Mouse (Mus musculus) brain, embryonic 14.5 days (tissue): ENCODE results near the gene Macrod2. TPM values are rescaled to one million over a fixed set of nuclear protein-coding genes. Genes with fewer than 3 reads are reported as not detected.

Experiments
- DNase-seq: peaks from one replicate; pipeline ENCODE4 v3.0.0-alpha.2; 2011; ENCODE audit warnings: low read depth
- CTCF ChIP-seq: fragments of 200-500 bp; IDR thresholded peaks from 2 replicates; pipeline ENCODE4 v1.5.1; 2012; ENCODE audit warnings: inconsistent platforms, mild to moderate bottlenecking, moderate library complexity, borderline replicate concordance; ENCODE audit not compliant: insufficient read depth, insufficient read length; ENCODE audit errors: extremely low read depth
- POLR2A ChIP-seq: fragments of 200-500 bp; IDR thresholded peaks from 2 replicates; pipeline ENCODE4 v1.6.1; 2012; ENCODE audit warnings: mild to moderate bottlenecking, inconsistent platforms, borderline replicate concordance; ENCODE audit not compliant: poor library complexity, insufficient read depth, insufficient read length, severe bottlenecking; ENCODE audit errors: extremely low read depth
- polyA plus RNA-seq: library from polyadenylated mRNA; depleted of rRNA; stranded (reverse); fragments of >200 nt; gene quantifications from 2 replicates; pipeline ENCODE4 v1.2.3, GENCODE M21; 2012

Gene Macrod2
- polyA plus RNA-seq, 1 experiment: 24.1 TPM

GRCm38 (mm10) chr2:142267836-142268235 is 1872.7 kb downstream of the Macrod2 start:
- peak; percentile 53 for DNase-seq
- TF ChIP-seq CTCF (no peak), POLR2A (no peak)

GRCm38 (mm10) chr2:142286761-142287160 is 1891.7 kb downstream of the Macrod2 start:
- TF ChIP-seq POLR2A (no peak), CTCF (no peak)
- DNase-seq: no peak

GRCm38 (mm10) chr2:142294831-142295230 is 1899.7 kb downstream of the Macrod2 start:
- DNase-seq: peak; percentile 70

DNA sequence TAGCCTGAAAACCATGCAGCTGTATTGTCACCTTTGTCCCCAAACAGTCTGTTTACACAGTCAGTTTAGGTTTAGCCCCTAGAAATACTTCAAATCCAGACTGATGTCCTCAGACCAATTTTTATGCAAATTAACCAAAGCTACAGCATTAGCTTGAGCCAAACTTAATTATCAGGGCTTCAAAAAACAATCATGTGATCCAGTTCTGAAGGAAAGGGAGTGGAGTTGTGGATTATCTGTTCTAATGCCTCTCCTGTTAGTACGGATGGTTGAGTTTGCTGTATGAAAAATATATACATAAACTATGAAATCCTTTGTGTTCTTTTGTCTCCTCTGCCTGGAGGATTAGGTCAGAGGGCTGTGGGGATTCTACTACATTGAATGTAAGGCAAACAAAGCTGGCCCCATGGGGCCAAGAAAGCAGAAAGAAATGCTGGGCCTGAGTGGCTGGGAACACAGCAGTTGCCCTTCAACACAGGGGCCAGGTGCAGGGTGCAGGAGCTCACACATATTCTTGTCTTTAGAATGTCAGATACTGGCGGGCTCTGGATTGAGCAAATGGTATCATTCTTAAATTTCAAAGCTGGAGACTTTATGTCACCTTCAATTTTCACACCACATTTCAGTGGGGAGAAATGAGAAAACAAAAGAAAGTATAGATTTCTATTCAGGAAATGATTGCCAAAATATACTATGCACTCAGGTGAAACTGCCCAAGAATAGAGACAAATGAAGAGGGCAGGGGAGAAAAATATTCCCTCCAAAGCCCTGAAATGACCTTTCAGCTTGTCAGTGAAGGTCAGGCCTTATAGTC is 1908.2 kb downstream of the Macrod2 start:
- TF ChIP-seq CTCF: no peak
- peak; percentile 79 for DNase-seq

More at GRCm38 (mm10) chr2:142294831-142295230, 1899.7 kb downstream of the Macrod2 start:
- no peak for TF ChIP-seq POLR2A

DNA sequence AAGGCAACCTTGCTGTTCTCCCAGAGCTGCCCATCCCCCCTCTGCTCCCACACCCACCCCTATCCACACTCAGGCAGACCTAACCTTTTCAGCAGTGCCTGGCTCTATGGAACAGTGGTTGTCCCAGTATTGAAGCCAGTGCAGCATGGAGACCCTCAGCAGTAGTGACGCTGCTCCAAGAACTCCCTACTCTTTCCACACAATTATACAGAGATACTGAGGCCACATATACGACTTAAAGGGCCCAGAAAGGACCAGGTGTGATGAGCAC is 1908.7 kb downstream of the Macrod2 start:
- peak; percentile 50 for DNase-seq
- TF ChIP-seq CTCF (no peak), POLR2A (no peak)

- peak; percentile 63 for DNase-seq
Measured at GRCm38 (mm10) chr2:142323158-142323557, 1928.0 kb downstream of the Macrod2 start.

GRCm38 (mm10) chr2:142326737-142327136 is 1931.6 kb downstream of the Macrod2 start:
- no peak for DNase-seq
- TF ChIP-seq CTCF: no peak
- no peak for TF ChIP-seq POLR2A

More at GRCm38 (mm10) chr2:142323158-142323557, 1928.0 kb downstream of the Macrod2 start:
- no peak for TF ChIP-seq CTCF
- no peak for TF ChIP-seq POLR2A

DNA sequence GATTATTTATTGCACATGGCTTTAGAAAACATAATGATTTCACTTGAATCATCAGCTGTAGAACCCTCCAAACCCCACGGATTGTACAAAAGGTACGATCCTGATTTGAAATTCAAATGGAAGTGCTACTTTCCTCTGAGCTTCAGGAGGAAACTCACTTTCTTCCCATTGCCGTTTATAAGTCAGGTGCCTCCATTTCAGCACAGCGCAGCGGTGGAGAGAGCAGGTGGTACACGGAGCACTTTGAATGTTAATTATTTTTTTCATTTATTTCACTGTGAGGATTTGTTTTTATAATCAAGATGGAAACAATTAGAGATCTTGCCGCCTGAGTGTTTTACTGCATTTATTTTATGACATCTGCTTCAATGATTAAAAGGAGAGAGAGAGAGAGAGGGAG is 1934.7 kb downstream of the Macrod2 start:
- DNase-seq: peak; percentile 72

GRCm38 (mm10) chr2:142334441-142335102 is 1939.5 kb downstream of the Macrod2 start:
- DNase-seq: peak; percentile 97
- TF ChIP-seq CTCF: no peak
- TF ChIP-seq POLR2A: no peak

More for the DNA sequence above, 1934.7 kb downstream of the Macrod2 start:
- TF ChIP-seq CTCF (no peak), POLR2A (no peak)

GRCm38 (mm10) chr2:142335103-142335999 is 1940.2 kb downstream of the Macrod2 start:
- no peak for TF ChIP-seq CTCF
- peak; percentile 93 for DNase-seq

DNA sequence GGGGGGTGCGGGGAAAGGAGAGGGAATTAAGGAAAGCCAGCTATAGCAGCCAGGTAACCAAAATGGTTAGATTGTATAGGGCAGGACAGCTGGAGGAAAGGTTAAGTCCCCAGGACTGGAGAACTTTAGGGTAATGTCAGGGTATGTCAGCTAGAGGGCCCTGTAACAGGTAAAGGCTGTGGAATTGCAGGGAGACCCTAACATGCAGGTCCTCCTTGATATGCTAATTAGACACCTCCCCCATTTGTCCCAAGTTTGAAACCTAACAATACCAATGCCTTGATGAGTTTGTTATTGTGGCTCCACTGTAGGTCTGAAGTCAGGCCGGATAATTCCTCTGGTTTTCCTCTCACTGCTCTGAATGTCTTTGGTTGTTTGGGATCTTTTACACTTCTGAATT is 1948.9 kb downstream of the Macrod2 start:
- DNase-seq: no peak
- TF ChIP-seq POLR2A (no peak), CTCF (no peak)

DNA sequence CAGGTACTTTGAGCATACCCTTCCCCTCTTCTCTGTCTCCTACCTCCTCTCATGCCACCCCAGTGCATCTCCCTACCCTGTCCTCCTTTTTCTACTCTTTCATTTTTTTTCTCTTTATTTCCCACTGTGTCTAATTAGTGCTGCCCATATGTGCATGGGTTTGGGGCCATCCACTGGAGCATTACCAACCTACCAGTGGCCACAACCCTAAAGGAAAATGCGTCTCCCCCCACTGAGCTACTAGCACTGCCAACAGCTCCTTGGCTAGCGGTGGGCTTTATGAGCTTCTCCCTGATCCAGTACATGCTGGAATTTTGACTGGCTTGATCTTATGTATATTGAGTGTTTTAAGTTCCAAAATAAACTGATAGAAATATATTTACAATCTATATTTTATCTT is 1949.6 kb downstream of the Macrod2 start:
- TF ChIP-seq CTCF (no peak), POLR2A (no peak)
- peak; percentile 49 for DNase-seq

DNA sequence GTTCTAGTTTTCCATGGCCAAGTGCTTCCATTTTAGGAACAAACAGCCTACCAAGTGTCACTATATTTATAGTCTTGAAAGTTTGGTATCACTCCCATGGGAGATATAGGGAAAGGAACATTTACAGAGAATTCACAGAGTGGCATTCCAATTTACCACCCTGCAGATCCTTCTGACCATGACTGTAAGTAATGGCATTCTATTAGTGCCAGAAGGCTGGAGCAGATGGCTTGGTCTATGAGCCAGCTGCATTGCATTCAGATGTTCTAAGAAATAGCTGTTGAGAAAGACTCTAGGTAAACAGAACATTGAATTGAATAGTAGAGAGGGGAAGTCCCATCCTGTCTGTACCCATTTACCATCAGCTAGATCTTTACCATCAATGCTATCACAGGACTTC is 1954.7 kb downstream of the Macrod2 start:
- DNase-seq: no peak

More for the DNA sequence above, 1954.7 kb downstream of the Macrod2 start:
- TF ChIP-seq POLR2A: no peak
- no peak for TF ChIP-seq CTCF
